Mouse (Mus musculus) ES-Bruce4 (cell line): ENCODE results near the gene Aldoart2. TPM values are rescaled to one million over a fixed set of nuclear protein-coding genes. Genes with fewer than 3 reads are reported as not detected.
"Not testable (repeated sequence)": the region's sequence is repeated elsewhere in the genome, so short reads cannot be mapped to it uniquely, and the experiment has no call there.

Experiments used
- H3K27ac ChIP-seq: 2 replicates; pipeline ENCODE4 v1.5.1; 2012; ENCODE audit warnings: low read length, inconsistent platforms; ENCODE audit not compliant: insufficient read depth
- H3K27me3 ChIP-seq: 2 replicates; pipeline ENCODE4 v1.6.1; 2012; ENCODE audit warnings: mild to moderate bottlenecking, low read length, inconsistent platforms; ENCODE audit not compliant: control insufficient read depth, poor library complexity, insufficient read depth, severe bottlenecking
- H3K36me3 ChIP-seq: 2 replicates; pipeline ENCODE4 v1.6.1; 2012; ENCODE audit warnings: inconsistent platforms, mild to moderate bottlenecking, low read length, moderate library complexity; ENCODE audit not compliant: control insufficient read depth, poor library complexity, insufficient read depth, severe bottlenecking
- H3K4me1 ChIP-seq: one replicate; pipeline ENCODE4 v1.8.1; 2011; ENCODE audit warnings: low read length; ENCODE audit not compliant: control insufficient read depth, insufficient read depth
- H3K4me3 ChIP-seq: 2 replicates; pipeline ENCODE4 v1.5.1; 2011; ENCODE audit warnings: low read depth, mild to moderate bottlenecking, low read length
- H3K9ac ChIP-seq: 2 replicates; pipeline ENCODE4 v1.6.1; 2012; ENCODE audit warnings: low read depth, mild to moderate bottlenecking, inconsistent platforms; ENCODE audit not compliant: poor library complexity, severe bottlenecking
- H3K9me3 ChIP-seq: replicated peaks from 2 replicates; pipeline ENCODE4 v1.6.1; 2012; ENCODE audit warnings: mild to moderate bottlenecking, low read length, inconsistent platforms; ENCODE audit not compliant: control insufficient read depth, poor library complexity, insufficient read depth, severe bottlenecking
- CTCF ChIP-seq: IDR thresholded peaks from one replicate; pipeline ENCODE4 v1.8.1; 2011; ENCODE audit warnings: low read depth, low read length
- EP300 ChIP-seq: IDR thresholded peaks from 2 replicates; pipeline ENCODE4 v1.6.1; 2011; ENCODE audit warnings: low read depth, low read length; ENCODE audit not compliant: insufficient read depth
- POLR2A ChIP-seq: IDR thresholded peaks from one replicate; pipeline ENCODE4 v1.8.1; 2011; ENCODE audit warnings: low read length; ENCODE audit not compliant: insufficient read depth
- polyA plus RNA-seq: library from polyadenylated mRNA; stranded (reverse); fragments of >200 nt; gene quantifications from 2 replicates; pipeline ENCODE4 v1.2.4, GENCODE M21; 2011; ENCODE audit warnings: low read depth; ENCODE audit not compliant: missing spikeins, insufficient read depth, insufficient read length

Gene Aldoart2
- polyA plus RNA-seq, 1 experiment: 0.40 TPM

- H3K9me3 ChIP-seq: no peaks in the 10 kb centered on the region
These were observed 26.6 kb upstream of the Aldoart2 start for GRCm38 (mm10) chr12:55538328-55538971.

GRCm38 (mm10) chr12:55539157-55539556 lies 25.9 kb upstream of the Aldoart2 start:
- Histone ChIP-seq H3K4me1 (no peaks in the 10 kb centered on the region), H3K9ac (no peak overlapping the region), H3K36me3 (no peaks in the 10 kb centered on the region), H3K4me3 (no peak overlapping the region), H3K27ac (no peak overlapping the region), H3K9me3 (no peaks in the 10 kb centered on the region), H3K27me3 (no peaks in the 10 kb centered on the region)
- TF ChIP-seq CTCF: no peak
- no peak for TF ChIP-seq POLR2A
- TF ChIP-seq EP300: no peak

More at GRCm38 (mm10) chr12:55538328-55538971, 26.6 kb upstream of the Aldoart2 start:
- no peaks in the 10 kb centered on the region for H3K27me3 ChIP-seq
- H3K36me3 ChIP-seq: no peaks in the 10 kb centered on the region
- no peak overlapping the region for H3K27ac ChIP-seq
- TF ChIP-seq CTCF: no peak
- no peak for TF ChIP-seq POLR2A
- no peak for TF ChIP-seq EP300
- H3K4me1 ChIP-seq: no peaks in the 10 kb centered on the region
- H3K9ac ChIP-seq: no peak overlapping the region
- no peak overlapping the region for H3K4me3 ChIP-seq

- not testable (repeated sequence) for H3K4me1 ChIP-seq, H3K36me3 ChIP-seq, H3K4me3 ChIP-seq, H3K27me3 ChIP-seq, H3K27ac ChIP-seq, H3K9ac ChIP-seq
- H3K9me3 ChIP-seq: peaks cover 16% of the 10 kb centered on the region
These were observed 10.1 kb upstream of the Aldoart2 start for GRCm38 (mm10) chr12:55554901-55555300.

GRCm38 (mm10) chr12:55557866-55558265 lies 7.2 kb upstream of the Aldoart2 start:
- Histone ChIP-seq H3K4me3 (no peak overlapping the region), H3K36me3 (no peaks in the 10 kb centered on the region), H3K4me1 (no peaks in the 10 kb centered on the region), H3K27ac (no peak overlapping the region), H3K9ac (no peak overlapping the region), H3K9me3 (0 out of 2 replicates have a peak, but pooled peaks cover 4% of the 10 kb centered on the region), H3K27me3 (no peaks in the 10 kb centered on the region)
- TF ChIP-seq EP300 (no peak), CTCF (no peak), POLR2A (no peak)

GRCm38 (mm10) chr12:55559184-55559855 lies 5.7 kb upstream of the Aldoart2 start:
- H3K36me3 ChIP-seq: no peaks in the 10 kb centered on the region
- no peak overlapping the region for H3K4me3 ChIP-seq
- TF ChIP-seq CTCF (no peak), EP300 (no peak), POLR2A (no peak)
- no peak overlapping the region for H3K27ac ChIP-seq
- no peaks in the 10 kb centered on the region for H3K9me3 ChIP-seq
- H3K4me1 ChIP-seq: no peaks in the 10 kb centered on the region
- H3K27me3 ChIP-seq: no peaks in the 10 kb centered on the region
- H3K9ac ChIP-seq: no peak overlapping the region

GRCm38 (mm10) chr12:55560025-55560690 lies 4.9 kb upstream of the Aldoart2 start:
- TF ChIP-seq EP300 (no peak), POLR2A (no peak), CTCF (no peak)

More at GRCm38 (mm10) chr12:55560025-55560690, 4.9 kb upstream of the Aldoart2 start:
- Histone ChIP-seq H3K4me1 (no peaks in the 10 kb centered on the region), H3K4me3 (no peak overlapping the region), H3K36me3 (no peaks in the 10 kb centered on the region), H3K9me3 (no peaks in the 10 kb centered on the region), H3K27me3 (no peaks in the 10 kb centered on the region), H3K27ac (no peak overlapping the region), H3K9ac (no peak overlapping the region)
